Mouse (Mus musculus) embryonic stem cell, embryonic (primary cell): ENCODE measurements around the gene Plod1.

ENCODE experiments used
- CTCF ChIA-PET, 4 experiments: fragments of 300-600 bp in 2 of 4; fragments of 350-600 bp in 2 of 4; sonication (Branson Sonifier 250); formaldehyde crosslinking; loops; one replicate each; lab custom pipeline; 2022; ENCODE audit warnings: inconsistent platforms in 2 of 4; lab: Charles Lee
- POLR2A ChIA-PET, 4 experiments: fragments of 300-600 bp in 2 of 4; fragments of 350-600 bp in 2 of 4; sonication (Branson Sonifier 250); formaldehyde crosslinking; loops; one replicate each; lab custom pipeline; 2022; ENCODE audit warnings: antibody characterized with exemption in 4 of 4, inconsistent platforms in 1 of 4; lab: Charles Lee

The Plod1 gene

GRCm38 (mm10) chr4:147936331-147936954 is at the start of gene Plod1:
Gene Plod1, minus strand, starts transcription at chr4:147936767.
- CTCF ChIA-PET = interaction anchor here (0.6 to 2.4 kb wide), 11 partner anchors 11 to 512 kb away, joined by 3 to 11 read pairs (median 3); partner anchors contain the start of genes Nppb (in 2 of the 4), Mfn2 (in 1 of the 4) and Mtor (in 1 of the 4)
- POLR2A ChIA-PET = interaction anchor here in 3 of 4 experiments (0.6 to 2.6 kb wide), 31 partner anchors 9 to 691 kb away, joined by 3 to 12 read pairs (median 4); partner anchors contain the start of genes Clcn6 (in 1 of the 3), Mthfr (in 1 of the 3), Nppb (in 1 of the 3) and Tardbp (in 1 of the 3)

GRCm38 (mm10) chr4:147985205-147986132 is 48.9 kb upstream of the Plod1 start, which contains the start of gene Nppb:
Gene Nppb, plus strand, starts transcription at chr4:147985788.
- POLR2A ChIA-PET = interaction anchor here in 3 of 4 experiments (0.6 to 5.0 kb wide), 47 partner anchors 9 to 615 kb away, joined by 3 to 24 read pairs (median 4); partner anchors contain the start of genes Clcn6 (in 2 of the 3), Mthfr (in 2 of the 3), Nppa (in 2 of the 3) and Fbxo2 (in 1 of the 3)
- CTCF ChIA-PET = interaction anchor here (0.5 to 2.1 kb wide), 23 partner anchors 8 to 807 kb away, joined by 3 to 8 read pairs (median 3); partner anchors contain the start of genes Nppa (in 1 of the 4) and Plod1 (in 1 of the 4)

DNA sequence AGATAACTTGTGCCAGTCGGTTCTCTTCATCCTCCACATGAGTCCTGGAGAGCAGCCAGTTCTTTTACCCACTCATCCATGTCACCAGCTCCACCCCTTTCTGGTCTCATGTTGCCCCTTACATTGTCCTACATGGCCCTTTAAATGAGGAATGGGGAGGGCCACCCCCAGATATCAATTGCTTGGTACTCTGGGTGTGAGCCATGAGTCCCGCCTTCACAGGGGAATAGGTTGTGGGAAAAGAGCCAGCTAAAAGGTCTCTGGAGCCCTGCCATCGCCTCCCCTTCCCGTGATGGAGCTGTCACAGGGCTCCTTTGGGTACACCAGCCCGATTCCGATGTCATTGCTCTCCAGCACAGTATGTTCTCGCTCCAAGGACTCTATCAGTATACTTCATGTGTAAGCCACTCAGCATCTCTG is 42.9 kb upstream of the Plod1 start:
- POLR2A ChIA-PET = interaction anchor here in 1 of 4 experiments (0.5 kb wide), 1 partner anchor 12 kb away, joined by 4 read pairs; no protein-coding TSS in a partner anchor

GRCm38 (mm10) chr4:147978391-147978790 is 41.8 kb upstream of the Plod1 start:
- CTCF ChIA-PET = no interaction called here

More for the DNA sequence above, 42.9 kb upstream of the Plod1 start:
- CTCF ChIA-PET = no interaction called here

DNA sequence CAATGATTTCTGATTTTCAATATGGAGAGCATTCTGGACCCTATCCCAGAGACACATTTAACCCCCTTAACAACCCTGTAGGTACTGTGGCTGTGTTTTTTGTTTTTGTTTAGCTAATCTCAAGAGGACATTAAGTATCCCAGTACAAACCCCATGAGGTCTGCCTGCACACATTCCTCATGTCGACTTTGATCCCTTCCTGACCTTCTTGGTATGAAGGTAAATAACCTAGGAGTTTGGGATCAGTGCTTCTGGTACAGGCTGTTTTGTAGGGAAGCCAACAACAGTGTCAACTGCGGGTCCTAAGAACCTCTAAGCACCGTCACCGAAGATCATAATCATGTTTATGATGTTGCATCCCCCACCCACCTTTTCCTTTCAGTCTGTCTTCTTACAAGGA is 41.2 kb upstream of the Plod1 start:
- ChIA-PET CTCF (no interaction called here), POLR2A (no interaction called here)

More at GRCm38 (mm10) chr4:147978391-147978790, 41.8 kb upstream of the Plod1 start:
- POLR2A ChIA-PET = no interaction called here

DNA sequence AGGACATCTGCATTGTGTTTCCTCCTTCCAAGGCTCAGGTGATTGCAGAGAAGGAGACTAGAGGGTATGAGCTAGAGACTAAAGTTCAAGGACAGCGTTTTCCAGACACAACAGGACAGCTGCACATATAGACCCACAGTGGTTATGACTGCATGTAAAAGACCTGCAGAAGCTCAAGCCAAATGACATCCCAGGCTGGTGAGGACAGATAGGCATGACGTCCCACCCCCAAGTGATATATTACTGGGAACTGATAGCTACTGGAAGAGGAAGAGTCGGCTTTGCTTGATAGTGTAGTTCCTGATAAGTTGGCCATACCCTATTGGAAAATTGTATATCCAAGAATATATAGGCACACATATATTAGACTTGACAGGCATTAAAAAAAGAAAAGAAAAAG is 39.7 kb upstream of the Plod1 start:
- POLR2A ChIA-PET = interaction anchor here in 2 of 4 experiments (0.6 to 1.1 kb wide), 4 partner anchors 9 to 436 kb away, joined by 3 to 9 read pairs (median 5); partner anchors contain the start of gene Nppb (in 1 of the 2)
- CTCF ChIA-PET = interaction anchor here in 2 of 4 experiments (1.1 to 1.8 kb wide), 2 partner anchors 9 to 39 kb away, joined by 4 read pairs; partner anchors contain the start of gene Nppb (in 1 of the 2)

- ChIA-PET CTCF (interaction anchor here in 3 of 4 experiments (0.6 to 2.8 kb wide), 6 partner anchors 9 to 97 kb away, joined by 3 to 9 read pairs (median 4); partner anchors contain the start of gene Nppb (in 1 of the 3)), POLR2A (interaction anchor here in 2 of 4 experiments (1.0 to 1.6 kb wide), 6 partner anchors 9 to 71 kb away, joined by 3 to 4 read pairs (median 4); partner anchors contain the start of genes Clcn6 (in 1 of the 2) and Mthfr (in 1 of the 2))
Observed at GRCm38 (mm10) chr4:147969337-147969736, 32.8 kb upstream of the Plod1 start.

DNA sequence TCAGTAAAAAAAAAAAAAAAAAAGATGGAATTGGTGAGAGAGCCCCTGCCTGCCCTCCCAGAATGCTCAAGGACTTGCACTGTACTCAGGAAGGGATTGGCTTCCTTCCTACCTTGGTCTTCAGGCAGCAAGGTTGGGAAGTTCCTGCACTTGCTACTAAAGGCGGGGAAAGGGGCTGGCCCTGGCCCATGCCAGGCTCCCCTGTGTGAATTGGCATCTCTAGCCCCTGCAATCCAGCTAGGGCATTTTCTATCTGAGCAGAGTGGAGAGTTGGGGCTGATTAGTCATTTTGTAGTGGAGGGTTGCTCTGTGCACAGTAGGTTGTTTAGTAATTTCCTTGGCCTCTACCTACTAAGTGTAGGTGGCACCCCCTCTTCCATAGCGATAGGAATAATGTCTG is 32.2 kb upstream of the Plod1 start:
- ChIA-PET POLR2A (interaction anchor here in 2 of 4 experiments (1.0 to 1.6 kb wide), 5 partner anchors 9 to 71 kb away, joined by 3 to 4 read pairs (median 4); partner anchors contain the start of genes Clcn6 (in 1 of the 2) and Mthfr (in 1 of the 2)), CTCF (interaction anchor here in 2 of 4 experiments (0.7 to 2.8 kb wide), 3 partner anchors 8 to 46 kb away, joined by 3 to 9 read pairs (median 4); no protein-coding TSS in a partner anchor)

DNA sequence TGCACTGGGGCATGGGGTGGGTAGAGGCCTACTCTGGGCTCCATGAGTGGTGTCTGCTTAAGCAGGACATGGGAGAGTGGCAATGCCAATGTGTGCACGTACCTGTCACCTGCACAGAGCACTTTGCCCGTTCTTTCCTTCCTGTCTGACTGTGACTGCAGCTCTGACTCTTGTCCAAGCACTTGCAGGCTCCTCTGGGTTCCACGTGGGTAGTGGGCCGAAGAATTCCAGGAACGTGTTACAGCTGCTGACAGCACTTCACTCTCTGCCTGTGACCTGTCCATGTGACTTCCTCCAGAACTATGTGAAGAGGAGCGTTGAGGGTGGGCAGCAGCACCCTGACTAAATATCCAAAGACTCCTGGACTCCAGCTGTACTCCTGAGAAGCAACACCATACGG is 29.1 kb upstream of the Plod1 start:
- CTCF ChIA-PET = interaction anchor here (0.5 to 2.3 kb wide), 8 partner anchors 8 to 642 kb away, joined by 3 to 8 read pairs (median 4); no protein-coding TSS in a partner anchor
- POLR2A ChIA-PET = interaction anchor here in 3 of 4 experiments (0.7 to 3.1 kb wide), 17 partner anchors 20 to 483 kb away, joined by 3 to 13 read pairs (median 3); partner anchors contain the start of genes Clcn6 (in 3 of the 3), Mthfr (in 3 of the 3), Nppb (in 2 of the 3) and Mtor (in 1 of the 3)

DNA sequence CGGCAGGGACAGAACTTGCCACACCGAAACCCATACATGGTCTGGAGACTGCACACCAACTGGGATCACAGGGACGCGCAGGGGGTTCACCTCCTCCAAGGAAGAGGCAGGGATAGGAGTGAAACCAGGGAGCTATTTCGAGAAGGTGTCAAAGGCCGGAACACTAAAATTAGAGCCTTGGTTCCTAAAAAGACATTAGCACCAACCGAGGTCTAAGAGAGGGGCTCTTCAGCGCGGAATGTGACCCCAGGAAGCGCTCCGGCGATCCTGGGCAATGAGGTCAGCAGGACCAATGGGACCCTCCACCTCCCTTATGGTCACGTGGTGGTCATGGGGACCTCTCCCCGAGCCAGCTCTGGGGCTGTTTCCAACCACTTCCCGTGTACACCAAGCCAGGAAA is 27.1 kb upstream of the Plod1 start:
- CTCF ChIA-PET = interaction anchor here in 3 of 4 experiments (0.8 to 2.0 kb wide), 6 partner anchors 10 to 153 kb away, joined by 3 to 11 read pairs (median 4); no protein-coding TSS in a partner anchor

GRCm38 (mm10) chr4:147962781-147963180 is 26.2 kb upstream of the Plod1 start:
- ChIA-PET POLR2A (interaction anchor here (0.5 to 4.5 kb wide), 43 partner anchors 11 to 664 kb away, joined by 3 to 33 read pairs (median 4); partner anchors contain the start of genes Clcn6 (in 1 of the 4), Fbxo6 (in 1 of the 4), Mthfr (in 1 of the 4) and Nppb (in 1 of the 4)), CTCF (interaction anchor here in 2 of 4 experiments (0.8 to 2.0 kb wide), 11 partner anchors 10 to 202 kb away, joined by 3 to 11 read pairs (median 3); partner anchors contain the start of genes Fbxo2 (in 1 of the 2) and Fbxo44 (in 1 of the 2))

More for the DNA sequence above, 27.1 kb upstream of the Plod1 start:
- POLR2A ChIA-PET = interaction anchor here in 3 of 4 experiments (0.7 to 4.5 kb wide), 27 partner anchors 10 to 636 kb away, joined by 3 to 33 read pairs (median 4); partner anchors contain the start of genes Nppb (in 2 of the 3), Clcn6 (in 1 of the 3), Mthfr (in 1 of the 3) and Plod1 (in 1 of the 3)

- ChIA-PET POLR2A (interaction anchor here in 3 of 4 experiments (0.6 to 4.5 kb wide), 29 partner anchors 9 to 645 kb away, joined by 3 to 33 read pairs (median 4); partner anchors contain the start of genes Clcn6 (in 2 of the 3), Mthfr (in 2 of the 3), Nppa (in 1 of the 3) and Nppb (in 1 of the 3)), CTCF (interaction anchor here (0.5 to 2.6 kb wide), 37 partner anchors 8 to 471 kb away, joined by 3 to 20 read pairs (median 4); partner anchors contain the start of genes Fbxo6 (in 1 of the 4), Nppb (in 1 of the 4) and Plod1 (in 1 of the 4))
Observed at GRCm38 (mm10) chr4:147959881-147960831, 23.6 kb upstream of the Plod1 start.

DNA sequence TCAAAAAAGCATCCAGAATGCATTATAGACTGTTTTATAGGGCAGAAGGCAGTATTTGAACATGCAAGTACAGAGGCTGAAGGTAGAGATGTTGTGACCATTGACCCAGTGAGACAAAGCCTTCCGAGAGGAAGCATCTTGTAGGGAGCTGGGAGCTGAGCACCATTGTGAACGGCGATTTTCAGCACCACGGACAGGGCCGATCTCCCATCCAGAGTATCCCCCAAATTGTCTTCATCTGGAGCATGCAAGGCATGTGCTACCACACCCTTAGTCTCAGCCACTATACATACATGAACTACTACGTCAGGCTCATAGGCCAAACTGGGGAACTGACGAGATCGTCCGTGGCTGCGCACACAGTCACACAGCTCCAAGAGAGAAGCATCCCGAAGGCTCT is 20.6 kb upstream of the Plod1 start:
- ChIA-PET POLR2A (interaction anchor here in 2 of 4 experiments (0.6 to 2.0 kb wide), 10 partner anchors 9 to 203 kb away, joined by 3 to 9 read pairs (median 4); partner anchors contain the start of genes Fbxo2 (in 1 of the 2), Fbxo44 (in 1 of the 2), Fv1 (in 1 of the 2) and Miip (in 1 of the 2)), CTCF (interaction anchor here in 2 of 4 experiments (0.6 to 3.0 kb wide), 15 partner anchors 9 to 635 kb away, joined by 3 to 15 read pairs (median 4); partner anchors contain the start of genes Disp3 (in 1 of the 2) and Nppb (in 1 of the 2))

DNA sequence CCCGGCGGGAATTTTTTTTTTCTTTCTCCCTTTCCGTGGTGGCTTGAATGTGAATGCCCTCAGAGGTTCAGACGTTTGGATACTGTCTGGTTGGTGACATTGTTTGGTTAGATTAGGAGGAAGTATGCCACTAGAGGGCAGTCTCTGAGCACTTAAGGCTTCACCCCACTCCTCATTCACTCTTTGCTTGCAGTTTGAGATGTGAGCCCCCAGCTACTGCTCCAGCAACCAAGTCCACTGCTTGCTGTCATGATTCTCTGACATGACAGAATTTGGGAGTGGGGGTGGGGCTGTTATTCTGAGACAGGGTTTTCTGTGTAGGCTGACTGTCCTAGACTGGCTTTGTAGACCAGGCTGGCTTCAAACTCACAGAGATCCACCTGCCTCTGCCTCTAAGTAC is 17.0 kb upstream of the Plod1 start:
- POLR2A ChIA-PET = interaction anchor here in 1 of 4 experiments (0.9 to 1.3 kb wide), 6 partner anchors 10 to 91 kb away, joined by 3 to 7 read pairs (median 4); partner anchors contain the start of genes Clcn6, Mthfr and Plod1
- CTCF ChIA-PET = interaction anchor here in 3 of 4 experiments (0.6 to 1.4 kb wide), 22 partner anchors 10 to 1298 kb away, joined by 3 to 11 read pairs (median 4); partner anchors contain the start of genes Fbxo2 (in 1 of the 3), Fbxo44 (in 1 of the 3), Fbxo6 (in 1 of the 3) and Nppb (in 1 of the 3)

GRCm38 (mm10) chr4:147947511-147947910 is 10.9 kb upstream of the Plod1 start:
- POLR2A ChIA-PET = interaction anchor here (0.5 to 2.3 kb wide), 9 partner anchors 10 to 1829 kb away, joined by 3 to 9 read pairs (median 6); partner anchors contain the start of gene Plod1 (in 1 of the 4)
- CTCF ChIA-PET = interaction anchor here in 1 of 4 experiments (0.7 kb wide), 1 partner anchor 33 kb away, joined by 3 read pairs; no protein-coding TSS in a partner anchor
